Mouse (Mus musculus): ENCODE results near the gene Arhgap42. TPM values are rescaled to one million over a fixed set of nuclear protein-coding genes. Genes with fewer than 3 reads are reported as not detected.

Arhgap42 gene
- polyA plus RNA-seq, 1 experiment: 16.1 TPM

DNA sequence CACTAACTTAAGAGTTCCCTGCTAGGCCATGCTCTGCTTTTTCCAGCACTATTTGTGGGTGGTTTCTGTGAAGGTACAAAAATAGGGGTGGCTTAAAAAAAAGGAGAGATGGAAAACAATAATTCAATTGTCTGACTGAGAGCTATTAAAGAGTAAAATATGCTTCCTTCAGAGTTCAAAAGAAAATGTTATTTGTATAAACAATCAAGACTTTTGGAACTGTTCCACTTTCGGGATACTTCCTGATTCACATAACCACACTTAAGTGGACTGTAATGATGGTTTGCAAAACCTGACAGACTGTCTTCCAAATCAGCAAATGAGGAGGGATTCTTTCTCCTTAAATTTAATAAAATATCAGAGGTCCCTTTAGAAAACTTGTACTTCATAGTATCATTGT lies 65.8 kb downstream of the Arhgap42 start:
- Histone ChIP-seq H3K36me3 (ENCODE audit: control insufficient read depth, insufficient read depth, low read length, poor library complexity, severe bottlenecking) (no peaks in the 10 kb centered on the region), H3K27ac (ENCODE audit: insufficient read depth, low read length) (no peak overlapping the region), H3K4me3 (ENCODE audit: low read depth, low read length) (no peak overlapping the region), H3K27me3 (ENCODE audit: control insufficient read depth, insufficient read depth, low read length, poor library complexity, severe bottlenecking) (no peaks in the 10 kb centered on the region), H3K9me3 (replicated peaks; ENCODE audit: control insufficient read depth, insufficient read depth, low read length, poor library complexity, severe bottlenecking) (no peaks in the 10 kb centered on the region), H3K4me1 (ENCODE audit: control insufficient read depth, insufficient read depth, low read length) (no peaks in the 10 kb centered on the region), H3K9ac (ENCODE audit: low read depth, poor library complexity, severe bottlenecking) (no peak overlapping the region)
- TF ChIP-seq EP300 (IDR thresholded peaks at IDR 0.05; ENCODE audit: insufficient read depth, low read depth, low read length) (no peak), CTCF (IDR thresholded peaks at IDR 0.05; ENCODE audit: low read depth, low read length) (no peak), POLR2A (IDR thresholded peaks at IDR 0.05; ENCODE audit: insufficient read depth, low read length) (no peak)

DNA sequence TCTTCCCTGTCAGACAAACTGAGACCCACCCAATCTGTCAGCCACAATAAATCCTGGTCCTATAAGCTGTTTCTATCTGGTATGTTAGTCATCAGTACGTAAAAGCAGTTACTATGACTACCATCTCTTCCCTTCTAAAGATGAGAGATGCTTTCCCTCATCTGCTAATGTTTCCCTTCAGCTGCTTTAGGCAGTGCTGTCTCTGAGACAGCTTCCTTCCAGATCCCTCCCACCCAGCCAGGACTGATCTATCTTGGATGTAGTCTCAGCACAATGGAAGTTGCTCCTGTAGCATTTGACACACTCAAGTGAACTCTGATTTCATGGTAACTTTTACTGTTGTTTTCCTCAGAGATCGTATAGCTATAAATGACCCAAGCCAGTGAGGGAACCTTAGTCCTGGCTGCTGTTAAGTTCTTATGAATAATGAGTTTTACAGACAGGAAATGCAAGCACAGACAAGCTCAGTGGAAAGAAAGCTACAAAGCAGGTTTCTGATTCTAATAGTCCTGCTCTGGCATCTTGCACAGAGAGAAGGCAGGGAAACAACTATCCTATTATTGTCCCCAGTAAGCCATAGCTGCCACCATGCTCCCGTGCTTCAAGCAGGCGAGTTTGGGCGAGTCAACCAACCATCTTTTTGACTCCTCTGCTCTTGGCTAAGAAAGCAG lies 67.6 kb downstream of the Arhgap42 start:
- Histone ChIP-seq H3K36me3 (ENCODE audit: control insufficient read depth, insufficient read depth, low read length, poor library complexity, severe bottlenecking) (no peaks in the 10 kb centered on the region), H3K9ac (ENCODE audit: low read depth, poor library complexity, severe bottlenecking) (no peak overlapping the region), H3K27me3 (ENCODE audit: control insufficient read depth, insufficient read depth, low read length, poor library complexity, severe bottlenecking) (no peaks in the 10 kb centered on the region), H3K9me3 (replicated peaks; ENCODE audit: control insufficient read depth, insufficient read depth, low read length, poor library complexity, severe bottlenecking) (no peaks in the 10 kb centered on the region), H3K4me1 (ENCODE audit: control insufficient read depth, insufficient read depth, low read length) (no peaks in the 10 kb centered on the region), H3K27ac (ENCODE audit: insufficient read depth, low read length) (no peak overlapping the region), H3K4me3 (ENCODE audit: low read depth, low read length) (no peak overlapping the region)
- TF ChIP-seq POLR2A (IDR thresholded peaks at IDR 0.05; ENCODE audit: insufficient read depth, low read length) (no peak), EP300 (IDR thresholded peaks at IDR 0.05; ENCODE audit: insufficient read depth, low read depth, low read length) (no peak), CTCF (IDR thresholded peaks at IDR 0.05; ENCODE audit: low read depth, low read length) (no peak)

DNA sequence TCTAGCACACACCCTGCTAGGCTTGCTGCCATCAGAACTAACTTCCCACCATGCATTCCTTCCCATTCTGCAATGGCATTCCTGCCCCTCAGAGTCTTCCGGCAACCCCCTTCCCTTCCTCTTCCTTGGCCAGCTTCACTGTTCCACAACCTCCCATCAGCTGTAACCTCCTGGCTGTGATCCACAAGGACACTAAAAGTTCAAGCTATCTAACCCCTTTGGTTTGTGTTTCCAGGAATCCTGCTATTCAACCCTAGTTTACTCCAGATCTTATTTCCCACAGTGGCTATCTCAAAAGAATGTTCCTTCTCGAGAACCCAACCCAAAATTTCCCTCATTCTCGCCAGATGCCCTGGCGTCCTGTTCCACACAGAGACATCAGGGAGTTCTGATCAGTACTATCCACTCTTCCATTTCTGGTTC lies 73.2 kb downstream of the Arhgap42 start:
- H3K4me1 ChIP-seq (ENCODE audit: control insufficient read depth, insufficient read depth, low read length): no peaks in the 10 kb centered on the region
- H3K27me3 ChIP-seq (ENCODE audit: control insufficient read depth, insufficient read depth, low read length, poor library complexity, severe bottlenecking): no peaks in the 10 kb centered on the region
- H3K4me3 ChIP-seq (ENCODE audit: low read depth, low read length): no peak overlapping the region
- no peak overlapping the region for H3K9ac ChIP-seq (ENCODE audit: low read depth, poor library complexity, severe bottlenecking)
- no peak for TF ChIP-seq CTCF (IDR thresholded peaks at IDR 0.05; ENCODE audit: low read depth, low read length)
- no peak overlapping the region for H3K27ac ChIP-seq (ENCODE audit: insufficient read depth, low read length)
- H3K36me3 ChIP-seq (ENCODE audit: control insufficient read depth, insufficient read depth, low read length, poor library complexity, severe bottlenecking): no peaks in the 10 kb centered on the region
- H3K9me3 ChIP-seq (replicated peaks; ENCODE audit: control insufficient read depth, insufficient read depth, low read length, poor library complexity, severe bottlenecking): no peaks in the 10 kb centered on the region; the same call in 1 of the 2 replicates

DNA sequence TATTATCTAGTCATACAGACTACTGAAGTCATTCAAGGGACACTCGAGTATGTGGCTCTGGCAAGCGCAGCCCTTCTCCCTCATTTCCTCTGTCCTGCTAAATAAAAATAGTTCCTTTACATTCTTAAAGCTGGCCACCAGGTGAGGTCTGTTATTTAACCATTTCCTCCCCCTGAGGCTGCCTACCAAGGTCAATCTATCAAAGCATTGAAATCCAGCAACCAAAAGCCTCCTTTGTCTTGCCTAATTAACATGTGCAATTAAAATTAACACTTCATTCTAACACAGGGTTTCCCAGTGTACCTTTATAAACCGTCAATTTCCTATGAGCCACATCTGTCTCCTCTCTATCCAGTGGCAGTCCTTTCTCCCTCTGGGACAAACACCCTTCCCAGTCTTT lies 78.2 kb downstream of the Arhgap42 start:
- Histone ChIP-seq H3K9me3 (replicated peaks; ENCODE audit: control insufficient read depth, insufficient read depth, low read length, poor library complexity, severe bottlenecking) (no peaks in the 10 kb centered on the region; the same call in 1 of the 2 replicates), H3K36me3 (ENCODE audit: control insufficient read depth, insufficient read depth, low read length, poor library complexity, severe bottlenecking) (no peaks in the 10 kb centered on the region), H3K9ac (ENCODE audit: low read depth, poor library complexity, severe bottlenecking) (no peak overlapping the region), H3K27ac (ENCODE audit: insufficient read depth, low read length) (peak overlapping the region; percentile 48; the same call in 1 of the 2 replicates), H3K4me3 (ENCODE audit: low read depth, low read length) (no peak overlapping the region), H3K27me3 (ENCODE audit: control insufficient read depth, insufficient read depth, low read length, poor library complexity, severe bottlenecking) (no peaks in the 10 kb centered on the region), H3K4me1 (ENCODE audit: control insufficient read depth, insufficient read depth, low read length) (peaks cover 2% of the 10 kb centered on the region)
- TF ChIP-seq EP300 (IDR thresholded peaks at IDR 0.05; ENCODE audit: insufficient read depth, low read depth, low read length) (no peak), CTCF (IDR thresholded peaks at IDR 0.05; ENCODE audit: low read depth, low read length) (no peak), POLR2A (IDR thresholded peaks at IDR 0.05; ENCODE audit: insufficient read depth, low read length) (no peak)

DNA sequence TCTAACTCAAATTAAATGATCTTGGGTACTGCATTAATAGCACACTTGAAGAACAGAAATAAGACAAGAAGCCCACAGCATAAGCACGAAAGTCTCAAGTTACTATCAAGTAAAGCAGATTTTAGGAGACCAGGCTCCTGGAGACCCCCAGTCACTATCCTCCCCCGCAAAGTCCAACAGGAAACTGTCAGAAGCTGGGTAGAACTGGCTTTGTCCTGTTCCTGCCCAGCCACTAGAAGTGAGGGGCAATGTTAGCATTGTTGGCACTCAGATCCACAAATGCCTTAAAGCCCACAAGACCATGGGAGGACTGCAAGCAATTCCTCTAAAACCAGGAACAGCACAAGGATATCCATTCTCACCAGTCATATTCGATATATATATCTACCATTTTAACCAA lies 80.7 kb downstream of the Arhgap42 start:
- no peaks in the 10 kb centered on the region for H3K27me3 ChIP-seq (ENCODE audit: control insufficient read depth, insufficient read depth, low read length, poor library complexity, severe bottlenecking)
- TF ChIP-seq EP300 (IDR thresholded peaks at IDR 0.05; ENCODE audit: insufficient read depth, low read depth, low read length): no peak
- H3K27ac ChIP-seq (ENCODE audit: insufficient read depth, low read length): no peak overlapping the region

DNA sequence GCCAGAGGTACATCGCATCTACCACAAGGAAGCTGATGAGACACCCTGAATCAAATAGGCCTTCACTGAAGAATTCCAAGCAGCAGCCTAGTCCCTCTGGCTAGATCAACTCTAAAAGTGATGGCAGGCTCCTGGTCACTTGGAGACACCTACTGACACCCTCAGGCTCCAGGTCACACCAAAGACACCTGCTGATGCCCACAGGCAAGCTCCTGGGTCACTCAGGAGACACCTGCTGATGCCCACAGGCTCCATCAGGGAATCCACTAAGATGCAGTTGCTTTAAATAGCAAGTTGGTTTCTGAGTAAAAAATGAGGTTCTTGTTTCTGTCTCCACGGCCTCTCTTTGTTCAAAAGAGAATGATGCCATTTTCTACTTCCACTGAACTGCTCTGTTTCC lies 81.5 kb downstream of the Arhgap42 start:
- Histone ChIP-seq H3K4me1 (ENCODE audit: control insufficient read depth, insufficient read depth, low read length) (peaks cover 2% of the 10 kb centered on the region), H3K27ac (ENCODE audit: insufficient read depth, low read length) (no peak overlapping the region), H3K9me3 (replicated peaks; ENCODE audit: control insufficient read depth, insufficient read depth, low read length, poor library complexity, severe bottlenecking) (no peaks in the 10 kb centered on the region), H3K4me3 (ENCODE audit: low read depth, low read length) (no peak overlapping the region), H3K36me3 (ENCODE audit: control insufficient read depth, insufficient read depth, low read length, poor library complexity, severe bottlenecking) (no peaks in the 10 kb centered on the region), H3K27me3 (ENCODE audit: control insufficient read depth, insufficient read depth, low read length, poor library complexity, severe bottlenecking) (no peaks in the 10 kb centered on the region), H3K9ac (ENCODE audit: low read depth, poor library complexity, severe bottlenecking) (no peak overlapping the region)
- TF ChIP-seq CTCF (IDR thresholded peaks at IDR 0.05; ENCODE audit: low read depth, low read length) (no peak), EP300 (IDR thresholded peaks at IDR 0.05; ENCODE audit: insufficient read depth, low read depth, low read length) (peak; percentile 76; the same call in 1 of the 2 replicates)

More for the DNA sequence above, 80.7 kb downstream of the Arhgap42 start:
- Histone ChIP-seq H3K9ac (ENCODE audit: low read depth, poor library complexity, severe bottlenecking) (no peak overlapping the region), H3K9me3 (replicated peaks; ENCODE audit: control insufficient read depth, insufficient read depth, low read length, poor library complexity, severe bottlenecking) (no peaks in the 10 kb centered on the region; the same call in 1 of the 2 replicates), H3K36me3 (ENCODE audit: control insufficient read depth, insufficient read depth, low read length, poor library complexity, severe bottlenecking) (no peaks in the 10 kb centered on the region), H3K4me1 (ENCODE audit: control insufficient read depth, insufficient read depth, low read length) (peaks cover 2% of the 10 kb centered on the region), H3K4me3 (ENCODE audit: low read depth, low read length) (no peak overlapping the region)

Measured in ES-Bruce4 (cell line).